Mouse (Mus musculus): ENCODE results near the gene Hook2.

- TF ChIP-seq CTCF (IDR thresholded peaks at IDR 0.05; ENCODE audit: low read depth, low read length), result no peak
- TF ChIP-seq POLR2A (IDR thresholded peaks at IDR 0.05; ENCODE audit: borderline replicate concordance, low read depth, low read length), result peak; percentile 83
Measured at GRCm38 (mm10) chr8:85026670-85027515, 36.5 kb downstream of the Hook2 start, which contains the start of gene Trir.
